Mouse (Mus musculus) mature B cell (primary cell): Measurements from ENCODE around the gene Ipo13.

Experiments used
- in situ Hi-C: fragments of 300-500 bp; cut with MboI; formaldehyde crosslinking; loops from 2 replicates; pipeline ENCODE4 v1.14.3; 2019

Gene Ipo13

DNA sequence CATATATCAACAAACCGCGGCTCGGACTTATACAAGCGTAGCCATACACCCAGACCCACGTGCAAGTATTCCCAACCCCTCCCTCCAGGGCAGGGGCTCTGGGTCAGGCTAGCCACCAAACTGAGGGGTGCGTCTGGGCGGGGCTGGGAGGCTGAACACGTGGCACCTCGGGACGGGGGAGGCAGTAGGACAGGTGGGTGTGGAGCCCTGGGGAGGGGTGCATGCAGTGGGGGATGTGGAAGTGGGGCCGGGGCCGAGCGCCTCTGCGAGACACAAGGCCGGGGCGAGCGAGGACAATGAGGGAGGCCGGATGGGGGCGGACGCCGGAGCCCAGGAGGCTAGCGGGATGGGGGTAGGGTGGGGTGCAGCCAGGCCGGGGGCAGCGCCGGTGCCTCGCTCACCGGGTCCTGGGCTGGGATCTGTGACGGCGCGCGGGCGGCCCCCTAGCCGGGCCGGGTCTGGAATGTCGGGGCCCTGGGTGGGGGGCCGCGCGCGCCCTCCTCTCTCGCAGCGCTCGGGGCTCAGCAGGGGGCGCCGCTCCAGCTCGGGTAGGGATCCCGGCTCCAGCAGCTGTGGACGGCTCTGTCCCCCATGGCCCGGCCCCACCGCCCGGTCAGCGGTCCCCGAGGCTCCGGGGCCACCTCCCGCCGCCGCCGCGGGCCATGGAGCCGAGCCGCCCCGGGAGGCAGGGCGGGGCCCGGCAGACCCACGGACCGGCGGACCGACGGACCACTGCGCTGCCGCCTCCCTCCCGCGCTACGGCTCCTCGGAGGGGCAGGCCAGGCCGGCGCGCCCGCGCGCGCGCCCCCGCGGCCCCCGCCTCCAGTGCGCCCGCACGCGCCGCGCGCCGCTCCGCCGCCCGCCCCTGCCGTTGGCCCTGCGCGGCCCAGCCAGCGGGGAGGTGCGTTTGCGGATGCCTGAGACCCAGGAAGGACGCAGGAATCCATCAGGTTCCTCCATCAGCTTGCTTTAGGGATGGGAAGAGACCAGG is 31.8 kb downstream of the Ipo13 start, which contains the start of gene B4galt2:
Gene B4galt2, minus strand, starts transcription at position 787 of the 991 bp plus-strand sequence.
- in situ Hi-C loops = no loop called here

DNA sequence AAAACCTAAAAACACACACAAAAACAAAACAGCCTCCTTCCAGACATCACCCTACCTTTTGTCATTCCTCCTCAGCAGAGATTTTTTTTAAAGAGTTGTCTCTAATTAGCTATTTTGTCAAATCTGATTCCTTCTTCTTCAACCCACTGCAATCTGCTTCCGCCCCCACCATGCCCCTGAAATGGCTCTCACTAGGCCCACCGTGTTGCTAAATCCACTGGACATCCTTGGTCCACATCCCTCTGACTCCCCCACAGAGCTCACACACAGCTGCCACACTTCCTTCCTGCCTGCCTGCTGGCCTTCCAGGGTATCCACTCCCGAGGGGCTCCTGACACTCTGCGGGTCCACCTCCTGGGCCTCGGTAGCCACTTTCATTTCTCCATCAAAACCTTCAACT is 36.1 kb downstream of the Ipo13 start:
- in situ Hi-C loops = no loop called here

DNA sequence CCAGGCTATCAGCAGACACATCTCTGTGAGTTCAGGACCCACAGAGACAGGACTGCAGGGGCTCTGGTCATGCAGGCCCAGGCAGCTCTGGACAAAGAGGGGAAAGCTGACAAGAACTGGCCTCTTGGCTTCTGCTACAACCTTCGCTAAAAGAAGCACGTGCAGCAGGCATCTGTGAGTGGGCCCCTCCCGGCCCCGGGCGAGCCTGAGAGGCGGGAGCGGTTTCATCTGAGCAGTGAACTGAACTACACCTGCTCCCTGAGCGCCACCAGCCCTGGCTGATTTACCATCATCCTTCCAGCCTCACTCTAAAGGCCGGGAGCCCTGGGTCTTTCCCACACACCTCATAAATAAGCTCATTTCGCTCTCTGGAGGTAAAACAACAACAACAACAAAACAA is 36.5 kb downstream of the Ipo13 start:
- in situ Hi-C loops = no loop called here

DNA sequence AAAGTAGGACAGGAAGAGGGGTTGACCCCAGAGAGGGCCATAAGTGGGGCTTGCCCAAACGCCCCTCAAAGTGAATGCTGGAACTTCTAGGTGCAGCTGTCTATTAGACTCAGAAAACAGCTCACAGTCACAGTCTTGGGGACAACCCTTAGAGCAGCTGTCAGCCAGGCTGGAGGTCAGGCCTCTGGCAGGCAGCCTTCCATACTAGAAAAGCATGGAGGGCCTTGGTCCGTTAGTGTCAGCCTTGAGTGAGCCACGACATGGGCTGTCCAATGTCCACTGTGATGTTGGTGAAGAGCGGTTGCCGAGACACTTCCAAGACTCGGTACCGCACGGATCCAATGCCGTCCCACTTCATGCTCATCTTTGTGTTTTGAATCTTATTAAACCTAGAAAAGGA is 41.2 kb downstream of the Ipo13 start:
- in situ Hi-C loops = no loop called here

DNA sequence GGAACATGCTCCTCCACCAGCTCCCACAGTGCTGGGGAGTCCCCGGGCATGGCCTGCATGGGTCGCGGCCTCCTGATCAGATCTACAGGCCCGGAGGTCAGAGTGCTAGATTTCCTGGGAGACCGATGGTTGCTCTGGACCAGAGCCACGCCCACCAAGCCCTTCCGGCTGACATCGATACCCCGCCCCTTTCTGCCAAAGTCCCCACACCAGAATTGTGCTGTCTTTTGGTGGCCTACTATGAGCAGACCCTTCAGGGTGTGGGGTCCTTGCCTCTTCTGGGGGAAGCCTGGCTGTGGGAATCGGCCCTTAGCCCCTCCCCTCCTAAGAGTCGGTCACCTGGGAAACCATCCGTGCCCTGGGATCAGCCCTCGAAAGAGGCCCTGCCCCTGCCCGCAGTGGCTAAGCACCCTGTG is 42.3 kb downstream of the Ipo13 start, which contains the start of gene Ccdc24:
Gene Ccdc24, minus strand, starts transcription at position 87 of the 416 bp plus-strand sequence.
- in situ Hi-C loops = no loop called here

DNA sequence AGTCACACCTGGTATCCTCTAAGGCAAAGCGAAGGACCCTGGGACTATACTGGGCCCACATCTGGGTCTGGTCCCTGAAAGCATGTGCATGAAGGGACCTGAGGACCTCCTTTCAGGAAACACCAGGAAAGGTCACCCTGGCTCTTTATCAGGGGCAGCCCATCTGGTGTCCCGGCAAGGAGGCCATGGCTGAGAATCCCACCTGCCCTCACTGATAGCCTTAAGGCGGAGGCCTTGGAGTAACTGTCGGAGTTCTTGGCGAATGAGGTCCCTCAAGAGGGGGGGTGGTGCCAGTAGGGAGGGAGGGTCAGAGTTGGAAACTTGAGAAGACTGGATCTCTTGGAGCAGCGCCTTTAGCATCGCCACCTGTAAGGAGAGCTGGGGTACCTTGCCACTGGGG is 43.0 kb downstream of the Ipo13 start:
- in situ Hi-C loops = no loop called here

DNA sequence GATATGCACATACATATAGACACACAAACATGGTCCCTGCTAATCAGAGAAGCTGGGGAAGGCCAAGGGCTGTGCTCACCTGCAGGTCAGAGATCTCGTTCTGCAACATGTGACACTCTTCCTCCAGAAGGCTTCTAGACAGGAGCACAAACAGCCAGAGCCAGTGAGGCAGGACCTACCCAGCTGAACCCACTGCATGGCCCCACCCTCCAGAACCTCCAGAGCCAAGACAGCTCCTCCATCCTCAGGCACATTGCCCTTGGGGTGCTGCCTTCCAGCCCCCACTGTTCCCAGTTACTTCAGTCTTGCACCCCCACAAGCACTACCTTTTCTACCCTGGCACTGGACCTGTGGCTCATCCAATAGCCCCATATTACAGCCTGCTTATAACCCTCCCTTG is 44.4 kb downstream of the Ipo13 start:
- in situ Hi-C loops = no loop called here

DNA sequence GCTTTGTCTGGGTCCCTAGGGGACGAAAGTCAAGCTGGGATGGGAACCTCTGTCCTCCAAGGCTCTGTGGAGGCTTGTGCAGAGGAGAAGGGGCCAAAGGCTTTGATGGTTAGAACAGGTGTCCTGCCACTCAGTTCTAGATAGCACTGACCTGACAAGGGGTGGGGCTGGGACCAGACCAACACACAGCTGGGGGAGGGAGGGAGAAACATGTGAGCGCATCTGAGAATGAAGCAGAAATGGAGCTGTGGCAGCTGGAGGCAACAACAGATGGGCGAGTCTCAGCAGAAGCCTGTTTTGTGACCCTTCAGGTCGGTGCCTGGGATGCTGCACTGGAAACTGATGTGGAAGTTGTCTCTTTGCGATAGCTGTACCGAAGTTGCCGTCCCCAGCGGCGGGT is 45.5 kb downstream of the Ipo13 start:
- in situ Hi-C loops = no loop called here

DNA sequence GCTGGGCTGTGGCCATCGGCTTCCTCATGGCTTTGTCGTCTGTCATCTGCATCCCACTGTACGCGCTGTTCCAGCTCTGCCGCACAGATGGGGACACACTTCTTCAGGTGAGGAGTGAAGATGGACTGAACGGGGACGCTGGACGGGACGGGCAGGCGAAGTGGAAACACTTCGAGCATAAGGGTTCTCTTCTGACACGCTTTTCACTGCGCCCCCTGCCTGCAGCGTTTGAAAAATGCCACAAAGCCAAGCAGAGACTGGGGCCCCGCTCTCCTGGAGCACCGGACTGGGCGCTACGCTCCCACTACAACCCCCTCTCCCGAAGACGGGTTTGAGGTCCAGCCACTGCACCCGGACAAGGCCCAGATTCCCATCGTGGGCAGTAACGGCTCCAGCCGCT is 47.0 kb downstream of the Ipo13 start:
- in situ Hi-C loops = no loop called here

DNA sequence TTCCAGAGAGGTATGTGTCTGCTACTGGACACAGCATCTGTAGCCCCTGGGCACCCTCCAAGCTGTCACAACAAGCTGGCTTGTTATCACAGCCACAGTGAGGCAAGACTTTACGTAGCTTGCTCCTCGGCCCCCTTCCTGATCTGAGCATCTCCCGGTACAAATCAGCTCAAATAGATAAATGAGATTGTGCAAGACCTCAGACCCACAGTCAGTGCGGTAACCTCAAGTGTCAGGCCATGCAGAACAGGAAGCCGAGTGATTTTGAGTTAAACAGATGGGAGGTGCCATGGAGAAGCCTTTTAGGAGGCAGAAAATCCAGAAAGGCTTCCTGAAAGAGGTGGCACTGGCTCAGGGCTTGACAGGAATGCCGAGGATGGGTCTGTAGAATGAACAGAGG is 47.8 kb downstream of the Ipo13 start:
- in situ Hi-C loops = no loop called here

DNA sequence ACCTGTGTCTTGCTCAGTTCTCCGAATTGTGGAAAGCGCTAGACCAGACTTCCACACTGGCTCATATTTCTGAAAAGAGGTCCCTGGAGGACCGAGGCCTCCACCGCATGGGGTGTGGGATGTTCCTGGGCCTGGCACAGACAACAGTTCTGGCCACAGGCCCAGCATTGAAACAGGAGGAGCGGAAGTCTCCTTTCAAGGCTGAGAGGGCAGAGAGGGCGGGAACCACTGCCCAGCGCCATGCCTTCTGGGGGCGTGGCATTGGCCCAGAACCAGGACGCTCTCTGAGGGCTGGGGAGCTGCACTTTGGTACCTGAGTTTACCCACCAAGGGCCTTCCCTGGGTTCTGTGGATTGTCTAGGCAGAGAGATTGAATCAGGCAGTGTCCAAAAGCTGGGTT is 48.7 kb downstream of the Ipo13 start:
- in situ Hi-C loops = no loop called here

DNA sequence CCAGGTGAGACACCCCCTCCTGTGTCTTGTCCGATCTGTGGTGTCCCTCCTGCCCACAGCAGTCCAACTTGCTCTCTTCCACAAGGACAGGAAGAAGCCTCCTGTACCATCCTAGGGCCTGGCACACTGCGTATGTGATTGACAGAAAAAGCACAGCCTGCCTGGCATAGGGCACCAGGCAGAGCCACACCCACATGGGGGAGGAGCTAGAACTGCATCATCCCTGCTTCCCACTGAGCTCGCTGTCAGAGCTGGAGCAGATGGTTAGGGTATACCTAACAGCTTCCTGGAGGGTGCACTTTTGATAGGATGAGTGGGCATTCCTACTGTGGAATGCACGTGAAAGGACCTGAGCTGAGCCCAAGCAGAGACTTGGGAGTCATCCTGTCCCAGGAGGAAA is 52.0 kb downstream of the Ipo13 start:
- in situ Hi-C loops = no loop called here

DNA sequence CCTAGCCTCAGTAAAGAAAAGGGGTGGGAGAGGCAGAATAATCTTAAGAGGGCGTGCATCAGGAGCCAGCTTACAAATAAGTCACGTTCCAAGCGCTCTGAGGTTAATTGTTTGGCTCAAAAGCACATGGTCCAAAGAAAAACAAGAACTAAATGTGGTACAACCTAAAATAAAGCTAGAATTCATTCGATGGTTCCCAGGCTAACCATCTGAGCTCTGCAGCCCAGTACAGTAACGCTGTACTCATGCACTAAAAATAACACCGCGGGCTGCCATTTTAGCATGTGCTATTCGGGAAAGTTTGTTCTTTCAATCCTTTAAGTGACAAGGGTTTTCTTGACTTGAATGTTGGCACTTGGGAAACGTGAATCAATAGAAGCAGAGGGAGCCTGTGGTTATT is 54.2 kb downstream of the Ipo13 start:
- in situ Hi-C loops = no loop called here

DNA sequence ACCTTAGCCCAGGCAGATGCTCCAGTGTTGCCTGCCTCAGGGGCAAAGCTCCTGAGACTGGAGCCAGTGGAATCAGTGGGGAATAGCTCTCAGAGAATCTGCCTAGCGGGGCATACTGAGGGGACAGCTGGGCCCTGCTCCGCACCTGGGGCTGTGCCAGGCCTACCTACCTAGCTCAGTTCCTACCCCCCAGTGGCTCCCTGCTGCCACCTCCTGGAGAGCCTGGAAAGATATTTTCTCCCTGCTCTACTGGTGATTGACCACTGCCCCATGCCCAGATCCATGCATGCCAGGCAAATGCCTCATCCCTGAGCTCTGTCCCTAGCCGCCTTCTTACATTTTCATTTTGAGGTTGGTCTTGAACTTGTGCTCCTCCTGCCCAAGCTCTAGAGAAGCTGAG is 56.0 kb downstream of the Ipo13 start:
- in situ Hi-C loops = no loop called here

DNA sequence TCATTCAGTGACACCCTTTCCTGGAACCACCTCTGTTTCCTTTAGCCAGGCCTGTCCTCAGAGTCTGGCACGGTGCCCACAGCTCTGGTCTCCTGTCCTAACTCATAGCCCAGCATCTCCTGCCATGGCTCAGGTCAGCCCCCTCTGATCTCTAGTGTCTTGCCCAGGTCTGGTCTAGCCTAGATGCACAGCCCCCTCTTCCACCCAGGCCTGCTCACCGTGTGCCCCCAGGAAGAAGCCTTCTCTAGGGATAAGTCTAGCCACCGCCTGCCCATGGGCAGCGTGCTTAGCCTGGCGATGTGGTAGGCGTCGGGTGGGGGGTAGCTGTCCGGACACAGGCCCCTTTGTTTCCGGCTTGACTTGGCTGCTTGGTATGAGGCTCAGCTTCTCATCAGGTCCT is 59.7 kb downstream of the Ipo13 start:
- in situ Hi-C loops = no loop called here

DNA sequence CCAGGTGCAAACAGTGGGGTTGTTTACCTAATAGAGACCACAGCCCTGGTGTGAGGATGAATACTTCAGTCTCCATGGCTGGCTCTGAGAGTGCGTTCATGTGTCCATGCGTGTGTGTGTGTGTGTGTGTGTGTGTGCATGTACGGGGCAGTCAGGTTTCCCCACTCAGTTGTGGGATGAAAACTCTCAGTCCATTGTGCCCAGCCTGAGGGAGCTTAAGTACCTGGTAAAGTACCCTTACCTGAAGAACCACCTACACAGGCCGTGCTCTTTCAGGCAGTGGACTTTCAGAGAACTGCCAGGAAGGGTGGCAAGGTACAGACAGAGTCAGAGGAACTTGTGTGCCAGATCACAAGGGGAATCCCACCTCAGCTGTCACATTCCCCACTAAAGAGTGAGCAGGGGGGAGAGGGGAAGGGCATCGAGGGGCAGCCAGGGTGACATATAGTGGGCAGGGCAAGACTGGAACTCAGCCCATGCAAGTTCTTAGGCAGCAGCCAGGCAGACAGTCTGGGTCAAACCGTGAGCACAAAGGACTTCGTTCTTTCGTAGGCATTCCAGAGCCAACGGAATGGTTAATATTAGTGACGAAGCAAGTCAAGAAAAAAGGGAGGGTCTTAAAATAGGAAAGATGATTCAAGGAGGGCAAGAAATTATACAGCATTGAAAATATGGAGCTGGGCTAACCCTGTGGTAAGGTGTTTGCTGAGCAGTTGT is 62.5 kb downstream of the Ipo13 start:
- in situ Hi-C loops = no loop called here

DNA sequence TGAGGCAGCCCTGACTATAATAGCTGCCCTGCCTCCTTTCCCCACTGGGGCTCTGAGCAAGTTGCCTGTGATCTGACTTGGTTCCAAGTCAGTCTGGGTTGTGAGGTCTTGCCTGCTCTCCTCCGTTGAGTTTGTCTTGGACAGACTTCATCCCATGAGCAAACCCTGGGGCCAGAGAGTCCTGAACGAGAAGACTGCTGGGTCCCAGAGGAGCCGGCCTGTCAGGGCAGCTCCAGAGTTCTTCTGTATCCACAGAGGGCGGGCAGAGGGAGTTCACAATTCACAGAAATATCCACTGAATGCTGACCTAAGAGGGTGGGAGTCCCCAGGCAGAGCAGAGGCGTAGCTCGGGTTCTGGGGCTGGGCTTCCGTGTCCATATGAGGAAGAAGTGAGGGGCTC is 63.9 kb downstream of the Ipo13 start:
- in situ Hi-C loops = no loop called here

DNA sequence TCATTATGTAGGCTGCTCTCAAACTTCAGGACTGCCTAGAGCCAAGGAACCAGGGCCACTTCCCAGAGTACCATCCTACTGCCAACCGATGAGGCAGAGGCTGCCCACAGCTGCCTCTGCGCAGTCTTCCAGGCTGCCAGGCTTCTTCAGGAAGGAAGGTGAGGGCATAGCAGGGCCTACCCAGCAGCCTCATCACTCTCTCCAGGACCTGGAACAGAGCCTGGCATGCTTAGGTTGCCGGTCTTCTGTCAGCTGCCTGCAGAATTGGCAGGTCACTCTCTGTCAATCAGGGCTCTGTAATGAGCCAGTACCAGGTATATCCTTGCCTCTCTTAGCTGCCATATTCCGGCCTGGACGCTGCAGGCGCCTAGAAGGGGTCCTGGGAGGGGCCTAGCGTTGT is 64.6 kb downstream of the Ipo13 start:
- in situ Hi-C loops = no loop called here

DNA sequence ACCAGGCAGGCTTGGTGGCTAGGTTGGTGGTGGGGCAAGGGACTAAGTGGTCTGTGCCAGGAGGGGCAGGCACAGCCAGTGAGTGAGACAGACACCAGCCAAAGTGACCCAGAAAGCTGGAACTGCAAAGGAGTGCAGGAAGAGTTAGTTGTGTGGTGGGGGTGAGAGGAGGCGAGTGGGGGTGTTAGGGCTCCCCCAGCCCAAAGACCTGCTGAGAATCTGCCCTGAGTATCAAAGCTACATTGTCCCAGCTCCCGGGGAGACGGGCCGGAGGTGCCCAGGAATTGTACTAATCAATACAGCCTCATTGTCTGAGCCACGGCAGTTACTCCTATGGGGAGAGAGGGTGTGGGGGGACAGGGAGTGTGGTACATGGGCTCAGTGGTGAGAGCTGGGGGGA is 65.3 kb downstream of the Ipo13 start:
- in situ Hi-C loops = no loop called here

DNA sequence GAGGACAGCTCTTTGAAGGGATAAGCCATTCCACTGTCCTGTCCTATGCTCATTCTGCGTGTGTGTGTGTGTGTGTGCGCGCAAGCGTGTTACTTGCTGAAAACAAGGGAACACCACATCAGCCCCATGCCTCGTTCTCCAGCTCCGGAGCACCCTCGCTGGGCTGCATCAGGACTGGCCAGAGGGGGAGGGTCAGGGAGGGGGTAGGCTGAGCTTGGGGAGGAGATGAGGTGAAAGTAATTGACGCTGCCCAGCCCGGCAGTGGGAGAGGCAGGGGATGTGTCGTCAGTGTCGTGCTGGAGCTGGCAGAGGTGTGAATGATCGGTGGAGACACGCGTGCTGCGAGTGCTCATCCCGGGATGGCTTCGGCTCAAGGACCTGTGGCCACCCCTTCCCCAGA is 65.7 kb downstream of the Ipo13 start:
- in situ Hi-C loops = no loop called here

DNA sequence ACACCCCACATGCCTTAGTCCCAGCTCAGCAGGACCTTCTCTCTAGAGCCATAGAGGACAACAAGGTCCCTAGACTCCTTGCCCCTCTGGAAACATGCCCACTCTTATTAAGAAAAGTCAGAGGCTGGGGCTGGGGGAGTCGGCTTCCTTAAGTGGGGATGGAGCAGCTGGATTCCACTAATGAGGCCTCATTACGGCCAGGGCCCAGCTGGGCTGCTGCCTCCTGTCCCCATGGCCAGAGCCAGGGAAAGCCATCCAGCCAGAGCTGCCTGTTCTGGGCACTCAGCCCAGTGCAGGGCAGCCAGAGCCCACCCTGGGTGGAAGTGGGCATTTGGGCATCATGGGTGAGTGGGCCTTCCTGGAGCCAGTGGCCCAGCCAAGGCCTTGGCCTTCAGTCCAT is 67.8 kb downstream of the Ipo13 start:
- in situ Hi-C loops = no loop called here

DNA sequence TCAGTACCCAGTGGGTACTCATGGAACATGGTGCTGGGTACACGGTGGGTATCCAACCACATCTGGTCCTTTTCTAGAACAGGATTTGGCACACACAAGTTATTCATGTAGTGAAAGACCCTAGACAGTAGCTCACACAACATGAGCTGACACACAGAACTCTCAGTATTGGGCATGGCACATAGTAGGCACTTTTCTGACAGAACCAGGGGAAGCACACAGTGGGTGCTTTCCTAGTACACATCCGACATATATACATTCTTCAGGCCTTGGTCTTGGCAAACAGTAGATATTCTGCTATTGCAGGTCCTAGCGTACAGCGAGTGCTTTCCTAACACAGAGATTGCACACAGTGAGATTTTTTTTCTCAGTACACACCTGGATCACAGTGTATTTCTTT is 68.5 kb downstream of the Ipo13 start:
- in situ Hi-C loops = no loop called here

DNA sequence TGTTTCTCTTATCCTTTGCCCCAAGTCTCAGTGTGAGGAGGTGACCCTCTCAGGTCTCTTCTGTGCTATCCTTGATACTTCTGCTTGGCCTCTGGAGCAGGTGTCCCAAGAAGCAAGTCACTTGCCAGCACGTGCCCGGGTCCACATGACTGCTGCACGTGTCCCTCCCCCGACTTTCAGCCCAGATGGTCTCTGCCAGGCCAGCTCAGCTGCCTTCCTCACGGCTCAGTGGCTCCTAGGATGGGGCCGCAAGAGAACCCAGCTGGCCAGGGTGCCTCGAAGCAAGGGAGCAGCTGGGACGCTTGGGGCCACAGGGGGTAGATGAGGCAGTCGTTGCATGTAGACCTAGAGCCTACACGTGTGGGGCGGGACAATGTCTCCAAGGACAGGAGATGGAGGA is 69.5 kb downstream of the Ipo13 start:
- in situ Hi-C loops = no loop called here
